In the genomic region with DNA sequence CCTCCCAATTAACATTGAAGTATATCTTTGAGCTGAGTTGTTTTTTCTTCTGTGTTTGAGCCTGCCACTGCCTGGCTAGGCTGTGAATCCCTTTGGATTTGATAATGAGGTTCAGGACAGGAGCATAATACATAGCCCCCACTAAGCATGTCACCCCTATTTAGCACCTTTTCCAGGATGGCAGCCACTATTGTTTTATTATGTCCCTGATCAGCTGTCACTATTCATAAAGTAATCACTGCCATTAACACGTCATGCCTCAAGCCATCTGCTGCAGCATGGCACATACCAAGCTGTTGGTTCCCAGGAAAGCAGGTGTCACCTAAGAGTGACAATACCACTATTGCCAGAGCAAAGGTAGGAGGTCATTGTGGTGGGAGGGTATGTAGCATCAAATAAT, we compare ENCODE assay signal across 28 mouse cellular contexts.
DNase-seq lines count a peak whose midpoint lies in the region; ATAC-seq and TF ChIP-seq lines count a peak whose summit lies in the region.
"Had no signal": no experiment of that assay in that cellular context is flagged by ENCODE, and none has a peak within 500 bp of the region (broad histone marks: within the 10 kb centered on the region; RNA-seq: fewer than 3 reads in every experiment).

No protein-coding gene starts in this region.

- no peak overlapping the region for H3K27ac ChIP-seq in hindbrain, embryonic 11.5 days (ENCODE audit: low read depth, low read length)
- no peak overlapping the region for H3K27ac ChIP-seq in hindbrain, embryonic 10.5 days
- no peak overlapping the region for H3K27ac ChIP-seq in midbrain, postnatal 0 days (ENCODE audit: low read depth, low read length)
- no peak overlapping the region for H3K27ac ChIP-seq in midbrain, embryonic 11.5 days (ENCODE audit: low read depth, low read length)
- H3K27ac ChIP-seq in forebrain, embryonic 14.5 days (ENCODE audit: low read depth, low read length) = peak overlapping the region; percentile 6; the same call in 1 of the 2 replicates
- no peak overlapping the region for H3K27ac ChIP-seq in hindbrain, embryonic 16.5 days (ENCODE audit: low read depth, low read length)
- H3K27ac ChIP-seq: embryonic facial prominence, embryonic 12.5 days; heart, embryonic 13.5 days; kidney, postnatal 0 days; limb, embryonic 10.5 days; limb, embryonic 15.5 days; liver, embryonic 13.5 days; macrophage had no signal

- no peak for DNase-seq in hindbrain, embryonic 11.5 days (ENCODE audit: low spot score)
- DNase-seq in hindbrain, embryonic 10.5 days (ENCODE audit: low spot score) = no peak
- peak; percentile 24 for DNase-seq in midbrain, postnatal 0 days (ENCODE audit: low spot score)
- DNase-seq in midbrain, embryonic 11.5 days (ENCODE audit: low spot score, missing footprints) = no peak
- peak; percentile 74 for DNase-seq in forebrain, embryonic 14.5 days (ENCODE audit: low spot score)
- no peak for DNase-seq in adrenal gland, adult 2 months
- DNase-seq: adrenal gland, postnatal 10 days; cerebellum, adult 11-12 months; cerebellum, adult 9-11 months; embryo, embryonic 11 days; heart, postnatal 10 days; kidney, adult 2 months; layer of hippocampus, postnatal 36 days; liver, embryonic 13.5 days; lung, adult 18-20 months; right cerebral cortex, postnatal 4 days; thymus, adult 2 months; thymus, postnatal 36 days had no signal

- H3K9ac ChIP-seq in hindbrain, embryonic 11.5 days (ENCODE audit: low read depth, low read length) = no peak overlapping the region
- H3K9ac ChIP-seq in midbrain, postnatal 0 days (replicated peaks; ENCODE audit: low read length, poor library complexity, severe bottlenecking) = no peak overlapping the region
- H3K9ac ChIP-seq in midbrain, embryonic 11.5 days (ENCODE audit: low read length) = no peak overlapping the region
- H3K9ac ChIP-seq in forebrain, embryonic 14.5 days (ENCODE audit: low read length) = no peak overlapping the region
- H3K9ac ChIP-seq in hindbrain, embryonic 16.5 days (ENCODE audit: low read depth, low read length) = no peak overlapping the region
- H3K9ac ChIP-seq: embryonic facial prominence, embryonic 12.5 days; heart, embryonic 13.5 days; limb, embryonic 15.5 days; liver, embryonic 13.5 days had no signal

- WGBS in hindbrain, embryonic 11.5 days = 68% methylated on average over 1 of the region's 1 CpGs
- 74% methylated on average over 1 of the region's 1 CpGs for WGBS in hindbrain, embryonic 10.5 days
- WGBS in midbrain, postnatal 0 days = 43% methylated on average over 1 of the region's 1 CpGs
- WGBS in midbrain, embryonic 11.5 days = 73% methylated on average over 1 of the region's 1 CpGs
- 50% methylated on average over 1 of the region's 1 CpGs for WGBS in forebrain, embryonic 14.5 days
- WGBS in hindbrain, embryonic 16.5 days = 37% methylated on average over 1 of the region's 1 CpGs

- H3K4me3 ChIP-seq in hindbrain, embryonic 11.5 days (ENCODE audit: low read depth, low read length) = no peak overlapping the region
- H3K4me3 ChIP-seq in hindbrain, embryonic 10.5 days = no peak overlapping the region
- no peak overlapping the region for H3K4me3 ChIP-seq in midbrain, postnatal 0 days (ENCODE audit: low read depth, low read length)
- no peak overlapping the region for H3K4me3 ChIP-seq in midbrain, embryonic 11.5 days (ENCODE audit: low read depth, low read length)
- no peak overlapping the region for H3K4me3 ChIP-seq in forebrain, embryonic 14.5 days (ENCODE audit: low read depth, low read length)
- no peak overlapping the region for H3K4me3 ChIP-seq in hindbrain, embryonic 16.5 days (ENCODE audit: low read length)
- H3K4me3 ChIP-seq: embryonic facial prominence, embryonic 12.5 days; heart, embryonic 13.5 days; limb, embryonic 10.5 days; limb, embryonic 15.5 days; liver, embryonic 13.5 days had no signal

- H3K27me3 ChIP-seq in hindbrain, embryonic 11.5 days (ENCODE audit: control insufficient read depth, insufficient read depth, low read length) = no peaks in the 10 kb centered on the region
- H3K27me3 ChIP-seq in hindbrain, embryonic 10.5 days (ENCODE audit: insufficient read depth, poor library complexity, severe bottlenecking) = no peaks in the 10 kb centered on the region
- no peaks in the 10 kb centered on the region for H3K27me3 ChIP-seq in midbrain, postnatal 0 days (ENCODE audit: insufficient read depth, low read length)
- H3K27me3 ChIP-seq in midbrain, embryonic 11.5 days (ENCODE audit: control insufficient read depth, insufficient read depth, low read length) = no peaks in the 10 kb centered on the region
- H3K27me3 ChIP-seq in forebrain, embryonic 14.5 days (replicated peaks; ENCODE audit: control insufficient read depth, insufficient read depth, low read length) = no peaks in the 10 kb centered on the region
- H3K27me3 ChIP-seq in hindbrain, embryonic 16.5 days (replicated peaks; ENCODE audit: control insufficient read depth, insufficient read depth, low read length) = no peaks in the 10 kb centered on the region
- H3K27me3 ChIP-seq: embryonic facial prominence, embryonic 12.5 days; heart, embryonic 13.5 days; limb, embryonic 15.5 days; liver, embryonic 13.5 days had no signal

- TF ChIP-seq CTCF in midbrain, postnatal 0 days (IDR thresholded peaks at IDR 0.05) = no peak

- no peaks in the 10 kb centered on the region for H3K36me3 ChIP-seq in hindbrain, embryonic 11.5 days (ENCODE audit: control insufficient read depth, insufficient read depth, low read length)
- H3K36me3 ChIP-seq in hindbrain, embryonic 10.5 days = no peaks in the 10 kb centered on the region
- no peaks in the 10 kb centered on the region for H3K36me3 ChIP-seq in midbrain, postnatal 0 days (ENCODE audit: insufficient read depth, low read length)
- no peaks in the 10 kb centered on the region for H3K36me3 ChIP-seq in midbrain, embryonic 11.5 days (ENCODE audit: control insufficient read depth, insufficient read depth, low read length)
- H3K36me3 ChIP-seq in forebrain, embryonic 14.5 days (ENCODE audit: control insufficient read depth, insufficient read depth, low read length) = no peaks in the 10 kb centered on the region
- H3K36me3 ChIP-seq in hindbrain, embryonic 16.5 days (ENCODE audit: control insufficient read depth, insufficient read depth, low read length) = 0 out of 2 replicates have a peak, but pooled peaks cover 2% of the 10 kb centered on the region
- H3K36me3 ChIP-seq: embryonic facial prominence, embryonic 12.5 days; G1E; heart, embryonic 13.5 days; limb, embryonic 10.5 days; limb, embryonic 15.5 days; liver, embryonic 13.5 days had no signal

- ATAC-seq in hindbrain, embryonic 11.5 days (ENCODE audit: low FRiP score) = peak; percentile 45
- ATAC-seq in midbrain, postnatal 0 days (ENCODE audit: low FRiP score) = no peak
- no peak for ATAC-seq in midbrain, embryonic 11.5 days (ENCODE audit: low FRiP score)
- ATAC-seq in forebrain, embryonic 14.5 days = peak; percentile 95
- ATAC-seq in hindbrain, embryonic 16.5 days = peak; percentile 48; the same call in 1 of the 2 replicates
- ATAC-seq in megakaryocyte, adult 5-6 weeks (ENCODE audit: poor library complexity, severe bottlenecking) = no peak
- ATAC-seq: lung, postnatal 0 days had no signal

- H3K4me2 ChIP-seq in hindbrain, embryonic 11.5 days (replicated peaks; ENCODE audit: low read depth, low read length) = no peak overlapping the region
- H3K4me2 ChIP-seq in midbrain, postnatal 0 days (ENCODE audit: low read depth, low read length, poor library complexity, severe bottlenecking) = no peak overlapping the region
- no peak overlapping the region for H3K4me2 ChIP-seq in midbrain, embryonic 11.5 days
- H3K4me2 ChIP-seq in forebrain, embryonic 14.5 days (ENCODE audit: low read length) = no peak overlapping the region
- no peak overlapping the region for H3K4me2 ChIP-seq in hindbrain, embryonic 16.5 days (ENCODE audit: low read length)
- H3K4me2 ChIP-seq: embryonic facial prominence, embryonic 12.5 days; heart, embryonic 13.5 days; limb, embryonic 15.5 days; liver, embryonic 13.5 days had no signal

- 0 out of 2 replicates have a peak, but pooled peaks cover 2% of the 10 kb centered on the region for H3K9me3 ChIP-seq in hindbrain, embryonic 11.5 days (ENCODE audit: control insufficient read depth, low read length)
- H3K9me3 ChIP-seq in hindbrain, embryonic 10.5 days = peaks cover 7% of the 10 kb centered on the region; the same call in 1 of the 2 replicates
- H3K9me3 ChIP-seq in midbrain, postnatal 0 days (ENCODE audit: low read length) = no peaks in the 10 kb centered on the region; the same call in 1 of the 2 replicates
- peaks cover 7% of the 10 kb centered on the region for H3K9me3 ChIP-seq in midbrain, embryonic 11.5 days (ENCODE audit: control insufficient read depth, low read length)
- 0 out of 2 replicates have a peak, but pooled peaks cover 2% of the 10 kb centered on the region for H3K9me3 ChIP-seq in forebrain, embryonic 14.5 days (replicated peaks; ENCODE audit: control insufficient read depth, low read length)
- 0 out of 2 replicates have a peak, but pooled peaks cover 2% of the 10 kb centered on the region for H3K9me3 ChIP-seq in hindbrain, embryonic 16.5 days (ENCODE audit: control insufficient read depth, low read length)
- H3K9me3 ChIP-seq: limb, embryonic 10.5 days; limb, embryonic 15.5 days; liver, embryonic 13.5 days had no signal

- H3K4me1 ChIP-seq in hindbrain, embryonic 11.5 days (replicated peaks; ENCODE audit: control insufficient read depth, insufficient read depth, low read length) = no peaks in the 10 kb centered on the region
- H3K4me1 ChIP-seq in hindbrain, embryonic 10.5 days (replicated peaks) = no peaks in the 10 kb centered on the region
- H3K4me1 ChIP-seq in midbrain, postnatal 0 days (ENCODE audit: insufficient read depth, low read length) = no peaks in the 10 kb centered on the region
- no peaks in the 10 kb centered on the region for H3K4me1 ChIP-seq in midbrain, embryonic 11.5 days (ENCODE audit: control insufficient read depth, insufficient read depth, low read length)
- no peaks in the 10 kb centered on the region for H3K4me1 ChIP-seq in forebrain, embryonic 14.5 days (ENCODE audit: control insufficient read depth, insufficient read depth, low read length)
- no peaks in the 10 kb centered on the region for H3K4me1 ChIP-seq in hindbrain, embryonic 16.5 days (ENCODE audit: control insufficient read depth, insufficient read depth, low read depth, low read length)
- H3K4me1 ChIP-seq: embryonic facial prominence, embryonic 12.5 days; heart, embryonic 13.5 days; limb, embryonic 10.5 days; limb, embryonic 15.5 days; liver, embryonic 13.5 days had no signal

Comparison
In these comparisons a context has a peak if more than half of its experiments do, and no peak if none do; other contexts are left out.
1. DNase-seq: peak in midbrain, postnatal 0 days (single experiment) and forebrain, embryonic 14.5 days (single experiment); none in hindbrain, embryonic 11.5 days (single experiment), hindbrain, embryonic 10.5 days (single experiment), midbrain, embryonic 11.5 days (single experiment) and adrenal gland, adult 2 months (single experiment).
2. ATAC-seq: peak in hindbrain, embryonic 11.5 days (single experiment), forebrain, embryonic 14.5 days (single experiment) and hindbrain, embryonic 16.5 days (single experiment); none in midbrain, postnatal 0 days (single experiment), midbrain, embryonic 11.5 days (single experiment) and megakaryocyte, adult 5-6 weeks (single experiment).